Mouse (Mus musculus) limb, embryonic 11.5 days (tissue): ENCODE results near the gene Atg9a. TPM values are rescaled to one million over a fixed set of nuclear protein-coding genes. Genes with fewer than 3 reads are reported as not detected.

Source experiments
- ATAC-seq: fragments of 200-750 bp; cut with Nextera tagmentation; 2 replicates; pipeline ENCODE4 v1.8.0; 2017; ENCODE audit warnings: low read depth; ENCODE audit not compliant: insufficient number of reproducible peaks, low FRiP score, low TSS enrichment
- DNase-seq: peaks from one replicate; pipeline ENCODE4 v3.0.0-alpha.2; 2015; ENCODE audit warnings: low spot score
- H3K27ac ChIP-seq: fragments of 300-500 bp; sonication (generic); replicated peaks from 2 replicates; pipeline ENCODE4 v1.5.1; 2014; ENCODE audit warnings: low read depth, mild to moderate bottlenecking, low read length
- H3K27me3 ChIP-seq: fragments of 300-500 bp; sonication (generic); 2 replicates; pipeline ENCODE4 v1.6.1; 2014; ENCODE audit warnings: mild to moderate bottlenecking, low read length, mixed read lengths; ENCODE audit not compliant: control insufficient read depth, insufficient read depth
- H3K36me3 ChIP-seq: fragments of 300-500 bp; sonication (generic); 2 replicates; pipeline ENCODE4 v1.6.1; 2014; ENCODE audit warnings: mild to moderate bottlenecking, low read length, moderate library complexity, mixed read lengths; ENCODE audit not compliant: control insufficient read depth, insufficient read depth
- H3K4me1 ChIP-seq: fragments of 300-500 bp; sonication (generic); 2 replicates; pipeline ENCODE4 v1.6.1; 2014; ENCODE audit warnings: low read length, mixed read lengths; ENCODE audit not compliant: control insufficient read depth, insufficient read depth
- H3K4me2 ChIP-seq: fragments of 300-500 bp; sonication (generic); 2 replicates; pipeline ENCODE4 v1.6.1; 2014; ENCODE audit warnings: low read depth, mild to moderate bottlenecking, moderate library complexity; ENCODE audit not compliant: severe bottlenecking
- H3K4me3 ChIP-seq: fragments of 300-500 bp; sonication (generic); 2 replicates; pipeline ENCODE4 v1.5.1; 2014; ENCODE audit warnings: low read depth, low read length
- H3K9ac ChIP-seq: fragments of 300-500 bp; sonication (generic); 2 replicates; pipeline ENCODE4 v1.6.1; 2014; ENCODE audit warnings: mild to moderate bottlenecking, low read length
- H3K9me3 ChIP-seq: fragments of 300-500 bp; sonication (generic); 2 replicates; pipeline ENCODE4 v1.6.1; 2016; ENCODE audit warnings: low read length; ENCODE audit not compliant: control insufficient read depth
- WGBS: fragments of 180-500 bp; shearing (Covaris S2); extraction: QIAGEN DNeasy Blood & Tissue Kit; methylation state at CpG from one replicate; pipeline ENCODE4 v1.1.7; 2014; 5-methylcytosine and 5-hydroxymethylcytosine counted together
- polyA plus RNA-seq: library from polyadenylated mRNA; unstranded; fragments of >200 nt; fragmentation: Nextera tagmentation; extraction: Ambion mirVana; gene quantifications from 2 replicates; pipeline ENCODE4 v1.2.1, GENCODE M21; 2014

The Atg9a gene
- polyA plus RNA-seq, 1 experiment from 2014 or later = 15.1 TPM

GRCm38 (mm10) chr1:75168472-75169464 is 23.2 kb downstream of the Atg9a start, which contains the start of gene Zfand2b:
TSS of gene Zfand2b (plus strand) at chr1:75168646.
- under 1% methylated on average over 57 of the region's 59 CpGs for WGBS
- H3K4me1 ChIP-seq = peaks cover 4% of the 10 kb centered on the region
- peak; percentile 98 for ATAC-seq
- H3K36me3 ChIP-seq = peaks cover 13% of the 10 kb centered on the region
- peak within 1 kb of the TSS; percentile 74 for H3K4me3 ChIP-seq
- H3K9me3 ChIP-seq = no peaks in the 10 kb centered on the region
- peak within 1 kb of the TSS; percentile 48 for H3K9ac ChIP-seq
- peak; percentile 99 for DNase-seq
- H3K27me3 ChIP-seq = no peaks in the 10 kb centered on the region
- H3K27ac ChIP-seq = peak within 1 kb of the TSS; percentile 64; the same call in 1 of the 2 replicates
- H3K4me2 ChIP-seq = peak within 1 kb of the TSS; percentile 58

GRCm38 (mm10) chr1:75168093-75168471 is 23.9 kb downstream of the Atg9a start:
- peaks cover 9% of the 10 kb centered on the region for H3K36me3 ChIP-seq
- peak overlapping the region; percentile 40; the same call in 1 of the 2 replicates for H3K27ac ChIP-seq
- peak overlapping the region; percentile 45; the same call in 1 of the 2 replicates for H3K9ac ChIP-seq
- no peaks in the 10 kb centered on the region for H3K9me3 ChIP-seq
- no peak for DNase-seq
- 7% methylated on average over 7 of the region's 7 CpGs for WGBS
- H3K4me1 ChIP-seq = peaks cover 4% of the 10 kb centered on the region
- peak overlapping the region; percentile 58 for H3K4me2 ChIP-seq
- H3K4me3 ChIP-seq = peak overlapping the region; percentile 74
- H3K27me3 ChIP-seq = no peaks in the 10 kb centered on the region
- peak; percentile 16; the same call in 1 of the 2 replicates for ATAC-seq

- Histone ChIP-seq H3K4me1 (no peaks in the 10 kb centered on the region), H3K4me3 (no peak overlapping the region), H3K9me3 (no peaks in the 10 kb centered on the region), H3K9ac (no peak overlapping the region), H3K4me2 (no peak overlapping the region), H3K36me3 (no peaks in the 10 kb centered on the region), H3K27ac (no peak overlapping the region), H3K27me3 (no peaks in the 10 kb centered on the region)
- 83% methylated on average over 4 of the region's 4 CpGs for WGBS
- no peak for ATAC-seq
- DNase-seq = no peak
These were observed 31.8 kb downstream of the Atg9a start for GRCm38 (mm10) chr1:75160256-75160617.

- Histone ChIP-seq H3K4me1 (no peaks in the 10 kb centered on the region), H3K36me3 (no peaks in the 10 kb centered on the region), H3K9ac (no peak overlapping the region), H3K27me3 (no peaks in the 10 kb centered on the region), H3K27ac (no peak overlapping the region), H3K4me3 (no peak overlapping the region), H3K4me2 (no peak overlapping the region), H3K9me3 (no peaks in the 10 kb centered on the region)
- 75% methylated on average over 5 of the region's 5 CpGs for WGBS
- DNase-seq (no peak), ATAC-seq (no peak)
These were observed 32.3 kb downstream of the Atg9a start for GRCm38 (mm10) chr1:75159540-75160255.

DNA sequence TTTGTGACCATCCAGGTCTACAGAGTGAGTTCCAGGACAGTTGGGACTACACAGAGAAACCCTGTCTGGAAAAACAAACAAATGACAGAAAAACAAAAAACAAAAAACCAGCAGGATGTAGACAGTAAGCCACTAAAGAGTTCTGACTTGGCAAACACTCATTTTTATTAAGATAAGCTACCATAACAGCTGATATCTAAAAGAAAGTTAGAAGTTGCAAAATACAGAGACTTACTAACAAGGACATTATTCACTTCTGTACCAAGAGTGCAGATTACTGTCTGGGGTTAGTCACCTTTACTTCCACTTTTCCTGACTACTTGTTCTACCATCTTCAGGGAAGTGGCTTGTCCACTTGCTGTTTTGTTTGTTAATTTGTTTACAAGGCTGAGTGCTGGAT is 33.0 kb downstream of the Atg9a start:
- H3K4me2 ChIP-seq = no peak overlapping the region
- DNase-seq = no peak
- no peak overlapping the region for H3K9ac ChIP-seq
- no peaks in the 10 kb centered on the region for H3K27me3 ChIP-seq
- ATAC-seq = no peak
- no peaks in the 10 kb centered on the region for H3K36me3 ChIP-seq
- H3K27ac ChIP-seq = no peak overlapping the region
- no peak overlapping the region for H3K4me3 ChIP-seq
- H3K9me3 ChIP-seq = no peaks in the 10 kb centered on the region
- no peaks in the 10 kb centered on the region for H3K4me1 ChIP-seq

GRCm38 (mm10) chr1:75155837-75156236 is 36.2 kb downstream of the Atg9a start:
- WGBS = 68% methylated on average over 3 of the region's 3 CpGs
- Histone ChIP-seq H3K4me3 (no peak overlapping the region), H3K27me3 (no peaks in the 10 kb centered on the region), H3K9ac (no peak overlapping the region), H3K4me1 (no peaks in the 10 kb centered on the region), H3K27ac (no peak overlapping the region), H3K4me2 (no peak overlapping the region), H3K36me3 (no peaks in the 10 kb centered on the region), H3K9me3 (no peaks in the 10 kb centered on the region)
- DNase-seq (no peak), ATAC-seq (no peak)

DNA sequence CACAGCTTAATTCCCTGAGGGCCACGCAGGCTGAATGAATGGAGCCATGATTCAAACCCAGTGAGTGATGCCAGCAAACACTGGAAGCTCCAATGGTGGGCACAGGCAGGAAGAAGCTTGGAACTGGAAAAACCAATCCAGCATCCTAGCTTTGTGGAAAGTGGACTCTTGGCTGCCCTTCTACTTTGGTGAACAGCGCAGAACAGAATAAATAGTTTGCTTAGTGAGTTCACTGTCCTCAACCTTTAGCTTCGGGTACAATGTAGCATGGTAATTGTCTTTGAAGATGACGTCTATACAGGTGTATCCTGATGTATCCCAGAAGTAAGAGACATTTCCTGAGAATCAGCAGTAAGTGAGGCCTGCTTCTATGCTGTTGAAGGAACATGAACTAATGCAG is 43.3 kb downstream of the Atg9a start:
- Histone ChIP-seq H3K4me2 (no peak overlapping the region), H3K27ac (no peak overlapping the region), H3K4me1 (no peaks in the 10 kb centered on the region), H3K27me3 (no peaks in the 10 kb centered on the region), H3K36me3 (peaks cover 12% of the 10 kb centered on the region), H3K4me3 (no peak overlapping the region), H3K9ac (no peak overlapping the region), H3K9me3 (no peaks in the 10 kb centered on the region)
- ATAC-seq (no peak), DNase-seq (no peak)
- 89% methylated on average over 4 of the region's 4 CpGs for WGBS

GRCm38 (mm10) chr1:75147411-75148135 is 44.4 kb downstream of the Atg9a start:
- H3K27me3 ChIP-seq = no peaks in the 10 kb centered on the region
- no peak overlapping the region for H3K4me3 ChIP-seq
- DNase-seq = no peak
- H3K9ac ChIP-seq = no peak overlapping the region
- WGBS = 77% methylated on average over 7 of the region's 7 CpGs
- H3K36me3 ChIP-seq = peaks cover 12% of the 10 kb centered on the region
- peaks cover 2% of the 10 kb centered on the region; the same call in 1 of the 2 replicates for H3K4me1 ChIP-seq
- no peak overlapping the region for H3K4me2 ChIP-seq
- no peaks in the 10 kb centered on the region for H3K9me3 ChIP-seq
- no peak for ATAC-seq
- no peak overlapping the region for H3K27ac ChIP-seq
